ENCODE assay signal across 11 mouse cellular contexts in the genomic region with DNA sequence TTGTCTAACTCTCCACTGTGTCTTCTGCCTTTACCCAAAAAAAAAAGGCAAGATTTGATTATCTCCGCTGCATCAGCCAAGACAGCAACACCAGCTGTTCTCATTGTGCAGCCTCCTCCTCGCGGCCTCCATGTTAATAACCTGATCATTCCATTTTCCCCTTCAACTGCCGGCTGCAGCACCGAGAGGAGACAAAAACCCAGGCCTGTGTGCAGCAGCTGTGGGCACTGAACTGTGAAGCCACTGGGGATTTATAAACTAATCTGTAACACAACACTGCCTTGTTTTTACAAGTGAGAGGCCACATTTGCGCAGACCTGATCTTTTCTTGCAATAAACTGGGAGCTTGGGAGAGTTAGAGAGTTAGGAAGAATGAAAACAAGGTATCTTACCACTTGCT.
DNase-seq lines count a peak whose midpoint lies in the region; ATAC-seq and TF ChIP-seq lines count a peak whose summit lies in the region.
"Had no signal": no experiment of that assay in that cellular context is flagged by ENCODE, and none has a peak within 500 bp of the region (broad histone marks: within the 10 kb centered on the region; RNA-seq: fewer than 3 reads in every experiment).

No protein-coding gene starts in this region.

- no peak for TF ChIP-seq CTCF in CH12.LX (conservative IDR thresholded peaks at IDR 0.05 in 1 of 2, IDR thresholded peaks at IDR 0.05 in 1 of 2; ENCODE audit: low read depth in 2 of 2, low read length in 2 of 2)
- no peak for TF ChIP-seq CTCF in hindbrain, postnatal 0 days (IDR thresholded peaks at IDR 0.05; ENCODE audit: low read depth)

- WGBS in hindbrain, postnatal 0 days = 15% methylated on average over 6 of the region's 6 CpGs
- 10% methylated on average over 6 of the region's 6 CpGs for WGBS in midbrain, embryonic 15.5 days

- peak; percentile 11 for TF ChIP-seq RAD21 in CH12.LX (IDR thresholded peaks at IDR 0.05; ENCODE audit: low read depth, low read length)

- in situ Hi-C loops in CH12.LX (cut with MboI; ENCODE audit: low pct_ligation_motif_present, low pct_unique_long_range_greater_than_20kb, low sequenced_read_pairs) = no loop called here

- peak overlapping the region; percentile 76 for H3K4me2 ChIP-seq in CH12.LX (ENCODE audit: insufficient read depth, low read depth, poor library complexity, severe bottlenecking)
- H3K4me2 ChIP-seq in hindbrain, postnatal 0 days (ENCODE audit: low read depth, low read length) = no peak overlapping the region
- peak overlapping the region; percentile 18; the same call in 1 of the 2 replicates for H3K4me2 ChIP-seq in midbrain, embryonic 15.5 days
- H3K4me2 ChIP-seq: heart, embryonic 13.5 days had no signal

- no peaks in the 10 kb centered on the region for H3K79me2 ChIP-seq in CH12.LX (replicated peaks; ENCODE audit: control insufficient read depth, extremely low read depth, insufficient read depth, poor library complexity, severe bottlenecking)

- peaks cover 14 to 26% of the 10 kb centered on the region in 2 experiments for H3K36me3 ChIP-seq in CH12.LX (replicated peaks in 1 of 2; ENCODE audit: control insufficient read depth in 1 of 2, insufficient read depth in 1 of 2, low read length in 1 of 2)
- no peaks in the 10 kb centered on the region for H3K36me3 ChIP-seq in hindbrain, postnatal 0 days (ENCODE audit: insufficient read depth, low read length)
- no peaks in the 10 kb centered on the region for H3K36me3 ChIP-seq in midbrain, embryonic 15.5 days (replicated peaks)
- H3K36me3 ChIP-seq: heart, embryonic 13.5 days had no signal

- peak; percentile 81 for ATAC-seq in hindbrain, postnatal 0 days
- peak; percentile 85 for ATAC-seq in midbrain, embryonic 15.5 days (replicated peaks)
- ATAC-seq in megakaryocyte-erythroid progenitor cell, adult 5-6 weeks (replicated peaks; ENCODE audit: low FRiP score, low TSS enrichment, poor library complexity, severe bottlenecking) = no peak
- no peak for ATAC-seq in activated CD4-positive, CD25-positive, alpha-beta regulatory T cell, adult 4 months

- H3K9ac ChIP-seq in CH12.LX (ENCODE audit: insufficient read depth, low read depth) = no peak overlapping the region
- no peak overlapping the region for H3K9ac ChIP-seq in hindbrain, postnatal 0 days (replicated peaks; ENCODE audit: low read length)
- H3K9ac ChIP-seq in midbrain, embryonic 15.5 days = no peak overlapping the region
- H3K9ac ChIP-seq: heart, embryonic 13.5 days had no signal

- TF ChIP-seq EP300 in CH12.LX (IDR thresholded peaks at IDR 0.05; ENCODE audit: low read length) = peak; percentile 67

- no peaks in the 10 kb centered on the region for H3K27me3 ChIP-seq in CH12.LX (replicated peaks)
- no peaks in the 10 kb centered on the region for H3K27me3 ChIP-seq in hindbrain, postnatal 0 days (ENCODE audit: insufficient read depth, low read length)
- H3K27me3 ChIP-seq in midbrain, embryonic 15.5 days (replicated peaks) = no peaks in the 10 kb centered on the region
- H3K27me3 ChIP-seq: heart, embryonic 13.5 days had no signal

- peaks cover 9 to 28% of the 10 kb centered on the region in 2 experiments for H3K4me1 ChIP-seq in CH12.LX (ENCODE audit: control insufficient read depth in 1 of 2, insufficient read depth in 2 of 2)
- no peaks in the 10 kb centered on the region for H3K4me1 ChIP-seq in hindbrain, postnatal 0 days (ENCODE audit: insufficient read depth, low read length)
- H3K4me1 ChIP-seq in midbrain, embryonic 15.5 days = peaks cover 20% of the 10 kb centered on the region
- H3K4me1 ChIP-seq: heart, embryonic 13.5 days had no signal

- no peak overlapping the region for H3K4me3 ChIP-seq in CH12.LX (replicated peaks in 1 of 3; ENCODE audit: low read depth in 2 of 3, low read length in 2 of 3, poor library complexity in 1 of 3)
- H3K4me3 ChIP-seq in hindbrain, postnatal 0 days (ENCODE audit: low read length) = no peak overlapping the region
- no peak overlapping the region for H3K4me3 ChIP-seq in midbrain, embryonic 15.5 days
- H3K4me3 ChIP-seq: heart, embryonic 13.5 days had no signal

- no peaks in the 10 kb centered on the region for H3K9me3 ChIP-seq in CH12.LX (replicated peaks; ENCODE audit: low read length)
- H3K9me3 ChIP-seq in hindbrain, postnatal 0 days (ENCODE audit: low read length) = no peaks in the 10 kb centered on the region
- H3K9me3 ChIP-seq in midbrain, embryonic 15.5 days = no peaks in the 10 kb centered on the region
- H3K9me3 ChIP-seq: heart, embryonic 13.5 days had no signal

- dilution Hi-C loops in CH12.LX (cut with MboI; ENCODE audit: extremely low pct_ligation_motif_present, extremely low pct_unique_long_range_greater_than_20kb, low sequenced_read_pairs) = no loop called here

- no peak for TF ChIP-seq POLR2A in CH12.LX (IDR thresholded peaks at IDR 0.05; ENCODE audit: low read depth, low read length)

- peak overlapping the region; percentile 54; the same call in 1 of the 2 replicates for H3K27ac ChIP-seq in CH12.LX (ENCODE audit: insufficient read depth, low read depth)
- H3K27ac ChIP-seq in hindbrain, postnatal 0 days = peak overlapping the region; percentile 54
- peak overlapping the region; percentile 54 for H3K27ac ChIP-seq in midbrain, embryonic 15.5 days
- H3K27ac ChIP-seq: heart, embryonic 13.5 days had no signal

- peak; percentile 85 for DNase-seq in CH12.LX (ENCODE audit: extremely low read depth)
- DNase-seq in embryo, embryonic 9.5 days (ENCODE audit: extremely low spot score) = peak; percentile 42
- peak; percentile 79 for DNase-seq in hindbrain, postnatal 0 days (ENCODE audit: low spot score)
- no peak for DNase-seq in urinary bladder, adult 2 months (ENCODE audit: low spot score)
- DNase-seq in lung, postnatal 14 days = no peak
- DNase-seq: cerebellum, adult 9-11 months; liver had no signal

TF ChIP-seq in CH12.LX, 34 proteins besides CTCF, POLR2A, EP300 and RAD21:
- TF ChIP-seq ZNF384 (IDR thresholded peaks at IDR 0.05; ENCODE audit: low read depth, low read length) (peak; percentile 64), USF1 (IDR thresholded peaks at IDR 0.05; ENCODE audit: low read depth, low read length) (no peak), JUND (conservative IDR thresholded peaks at IDR 0.05; ENCODE audit: low read depth, low read length) (no peak), MXI1 (IDR thresholded peaks at IDR 0.05; ENCODE audit: low read depth, low read length) (peak; percentile 47; the same call in 1 of the 2 replicates), NELFE (IDR thresholded peaks at IDR 0.05; ENCODE audit: low read depth, low read length) (no peak), ZC3H11A (IDR thresholded peaks at IDR 0.05; ENCODE audit: low read depth, low read length) (no peak), SIN3A (IDR thresholded peaks at IDR 0.05; ENCODE audit: low read length) (peak; percentile 83), MAZ (IDR thresholded peaks at IDR 0.05; ENCODE audit: low read depth, low read length) (no peak), MAX (IDR thresholded peaks at IDR 0.05; ENCODE audit: low read length) (peak; percentile 59; the same call in 1 of the 2 replicates), BHLHE40 (IDR thresholded peaks at IDR 0.05; ENCODE audit: low read depth, low read length) (peak; percentile 72), MAFK (IDR thresholded peaks at IDR 0.05; ENCODE audit: insufficient replicate concordance, low read length) (0 out of 2 replicates have a peak, but pooled peaks have one; percentile 33), CHD1 (IDR thresholded peaks at IDR 0.05; ENCODE audit: low read depth, low read length) (no peak), HCFC1 (IDR thresholded peaks at IDR 0.05; ENCODE audit: low read depth, low read length) (no peak), SMC3 (IDR thresholded peaks at IDR 0.05; ENCODE audit: low read depth, low read length) (peak; percentile 11; the same call in 1 of the 2 replicates), GABPA (IDR thresholded peaks at IDR 0.05; ENCODE audit: insufficient replicate concordance, low read depth, low read length) (no peak), CHD2 (IDR thresholded peaks at IDR 0.05; ENCODE audit: low read length) (peak; percentile 48; the same call in 1 of the 2 replicates), IRF4 (IDR thresholded peaks at IDR 0.05; ENCODE audit: low read depth, low read length) (peak; percentile 76), TCF12 (IDR thresholded peaks at IDR 0.05; ENCODE audit: low read depth, low read length) (peak; percentile 87), NRF1 (IDR thresholded peaks at IDR 0.05; ENCODE audit: low read depth, low read length) (peak; percentile 22; the same call in 1 of the 2 replicates), KAT2A (IDR thresholded peaks at IDR 0.05; ENCODE audit: insufficient replicate concordance, low read length) (0 out of 2 replicates have a peak, but pooled peaks have one; percentile 26), ETS1 (conservative IDR thresholded peaks at IDR 0.05; ENCODE audit: low read depth, low read length) (peak; percentile 94), MYC (IDR thresholded peaks at IDR 0.05; ENCODE audit: low read depth, low read length) (peak; percentile 50; the same call in 1 of the 2 replicates), ZKSCAN1 (IDR thresholded peaks at IDR 0.05; ENCODE audit: borderline replicate concordance, low read depth, low read length) (no peak), USF2 (conservative IDR thresholded peaks at IDR 0.05; ENCODE audit: low read depth, low read length) (no peak), MEF2A (IDR thresholded peaks at IDR 0.05; ENCODE audit: borderline replicate concordance, low read depth, low read length) (peak; percentile 72; the same call in 1 of the 2 replicates), UBTF (IDR thresholded peaks at IDR 0.05; ENCODE audit: low read depth, low read length) (no peak)

Comparison
In these comparisons a context has a peak if more than half of its experiments do, and no peak if none do; other contexts are left out.
1. DNase-seq: peak in CH12.LX (single experiment), embryo, embryonic 9.5 days (single experiment) and hindbrain, postnatal 0 days (single experiment); none in urinary bladder, adult 2 months (single experiment) and lung, postnatal 14 days (single experiment).
2. ATAC-seq: peak in hindbrain, postnatal 0 days (single experiment) and midbrain, embryonic 15.5 days (single experiment); none in megakaryocyte-erythroid progenitor cell, adult 5-6 weeks (single experiment) and activated CD4-positive, CD25-positive, alpha-beta regulatory T cell, adult 4 months (single experiment).
3. Peak in every context shown above with its lines, with median percentiles within 50 percentile points of each other: H3K27ac ChIP-seq.